Mouse (Mus musculus) kidney, embryonic 15.5 days (tissue): Measurements from ENCODE around the gene Arid1a. TPM values are rescaled to one million over a fixed set of nuclear protein-coding genes. Genes with fewer than 3 reads are reported as not detected.

Experiments
- ATAC-seq: fragments of 200-750 bp; cut with Nextera tagmentation; replicated peaks from 2 replicates; pipeline ENCODE4 v1.8.0; 2017; ENCODE audit warnings: moderate TSS enrichment; ENCODE audit not compliant: low FRiP score
- H3K27ac ChIP-seq: fragments of 300-500 bp; sonication (generic); 2 replicates; pipeline ENCODE4 v1.5.1; 2015; ENCODE audit warnings: mild to moderate bottlenecking, inconsistent platforms
- H3K27me3 ChIP-seq: fragments of 300-500 bp; sonication (generic); 2 replicates; pipeline ENCODE4 v1.6.1; 2015; ENCODE audit warnings: inconsistent platforms
- H3K36me3 ChIP-seq: fragments of 300-500 bp; sonication (generic); 2 replicates; pipeline ENCODE4 v1.6.1; 2015; ENCODE audit warnings: inconsistent platforms
- H3K4me1 ChIP-seq: fragments of 300-500 bp; sonication (generic); 2 replicates; pipeline ENCODE4 v1.6.1; 2015; ENCODE audit warnings: inconsistent platforms
- H3K4me2 ChIP-seq: fragments of 300-500 bp; sonication (generic); 2 replicates; pipeline ENCODE4 v1.6.1; 2015; ENCODE audit warnings: moderate library complexity, mild to moderate bottlenecking, inconsistent platforms
- H3K4me3 ChIP-seq: fragments of 300-500 bp; sonication (generic); replicated peaks from 2 replicates; pipeline ENCODE4 v1.5.1; 2015; ENCODE audit warnings: mild to moderate bottlenecking, inconsistent platforms
- H3K9ac ChIP-seq: fragments of 300-500 bp; sonication (generic); 2 replicates; pipeline ENCODE4 v1.6.1; 2015; ENCODE audit warnings: mild to moderate bottlenecking, inconsistent platforms
- H3K9me3 ChIP-seq: fragments of 300-500 bp; sonication (generic); replicated peaks from 2 replicates; pipeline ENCODE4 v1.6.1; 2016; ENCODE audit warnings: inconsistent platforms
- WGBS: fragments of 180-500 bp; shearing (Covaris S2); methylation state at CpG from one replicate; pipeline ENCODE4 v1.1.7; 2015; ENCODE audit warnings: mixed read lengths; 5-methylcytosine and 5-hydroxymethylcytosine counted together
- polyA plus RNA-seq: library from polyadenylated mRNA; unstranded; fragments of >200 nt; fragmentation: Nextera tagmentation; extraction: Ambion mirVana; gene quantifications from 2 replicates; pipeline ENCODE4 v1.2.1, GENCODE M21; 2015

The Arid1a gene
- polyA plus RNA-seq, 1 experiment from 2014 or later: 36.1 TPM

- Histone ChIP-seq H3K9ac (no peak overlapping the region), H3K9me3 (no peaks in the 10 kb centered on the region), H3K4me3 (no peak overlapping the region), H3K27me3 (no peaks in the 10 kb centered on the region), H3K36me3 (peaks cover 18% of the 10 kb centered on the region), H3K4me1 (peaks cover 73% of the 10 kb centered on the region), H3K27ac (peak overlapping the region; percentile 90), H3K4me2 (peak overlapping the region; percentile 52; the same call in 1 of the 2 replicates)
- no peak for ATAC-seq
- WGBS: 12% methylated on average over 9 of the region's 9 CpGs
These were observed 28.3 kb downstream of the Arid1a start for GRCm38 (mm10) chr4:133728256-133728655.

GRCm38 (mm10) chr4:133725706-133726105 is 30.9 kb downstream of the Arid1a start:
- ATAC-seq: no peak
- Histone ChIP-seq H3K9me3 (no peaks in the 10 kb centered on the region), H3K4me1 (peaks cover 49% of the 10 kb centered on the region), H3K4me3 (no peak overlapping the region), H3K27ac (no peak overlapping the region), H3K36me3 (peaks cover 37% of the 10 kb centered on the region), H3K4me2 (no peak overlapping the region), H3K9ac (no peak overlapping the region), H3K27me3 (no peaks in the 10 kb centered on the region)
- WGBS: 72% methylated on average over 2 of the region's 2 CpGs

- H3K4me3 ChIP-seq: no peak overlapping the region
- no peaks in the 10 kb centered on the region for H3K27me3 ChIP-seq
- no peak overlapping the region for H3K4me2 ChIP-seq
- H3K9ac ChIP-seq: no peak overlapping the region
- no peak overlapping the region for H3K27ac ChIP-seq
- no peaks in the 10 kb centered on the region for H3K4me1 ChIP-seq
- ATAC-seq: no peak
- no peaks in the 10 kb centered on the region for H3K9me3 ChIP-seq
- WGBS: 89% methylated on average over 3 of the region's 3 CpGs
- peaks cover 90% of the 10 kb centered on the region for H3K36me3 ChIP-seq
These were observed 36.8 kb downstream of the Arid1a start for GRCm38 (mm10) chr4:133719791-133720190.

- H3K36me3 ChIP-seq: peaks cover 84% of the 10 kb centered on the region
- no peak overlapping the region for H3K4me3 ChIP-seq
- no peaks in the 10 kb centered on the region for H3K9me3 ChIP-seq
- 72% methylated on average over 5 of the region's 5 CpGs for WGBS
- no peaks in the 10 kb centered on the region for H3K27me3 ChIP-seq
- ATAC-seq: no peak
- no peak overlapping the region for H3K4me2 ChIP-seq
- peaks cover 24% of the 10 kb centered on the region for H3K4me1 ChIP-seq
- no peak overlapping the region for H3K27ac ChIP-seq
- no peak overlapping the region for H3K9ac ChIP-seq
These were observed 43.8 kb downstream of the Arid1a start for GRCm38 (mm10) chr4:133712755-133713154.

GRCm38 (mm10) chr4:133711307-133712076 is 45.1 kb downstream of the Arid1a start:
- H3K9ac ChIP-seq: no peak overlapping the region
- H3K9me3 ChIP-seq: no peaks in the 10 kb centered on the region
- H3K27ac ChIP-seq: no peak overlapping the region
- H3K4me1 ChIP-seq: peaks cover 37% of the 10 kb centered on the region
- no peak overlapping the region for H3K4me3 ChIP-seq
- H3K4me2 ChIP-seq: no peak overlapping the region
- no peak for ATAC-seq
- H3K36me3 ChIP-seq: peaks cover 83% of the 10 kb centered on the region
- H3K27me3 ChIP-seq: no peaks in the 10 kb centered on the region
- WGBS: 76% methylated on average over 6 of the region's 6 CpGs

GRCm38 (mm10) chr4:133709395-133709794 is 47.2 kb downstream of the Arid1a start:
- Histone ChIP-seq H3K27me3 (no peaks in the 10 kb centered on the region), H3K36me3 (peaks cover 83% of the 10 kb centered on the region), H3K9me3 (no peaks in the 10 kb centered on the region), H3K9ac (no peak overlapping the region), H3K27ac (no peak overlapping the region), H3K4me1 (peaks cover 51% of the 10 kb centered on the region), H3K4me2 (no peak overlapping the region), H3K4me3 (no peak overlapping the region)
- 0 out of 2 replicates have a peak, but pooled peaks have one; percentile 56 for ATAC-seq
- WGBS: 56% methylated on average over 2 of the region's 2 CpGs

- H3K27me3 ChIP-seq: no peaks in the 10 kb centered on the region
- H3K4me1 ChIP-seq: peaks cover 51% of the 10 kb centered on the region
- no peak for ATAC-seq
- no peaks in the 10 kb centered on the region for H3K9me3 ChIP-seq
- H3K4me2 ChIP-seq: peak overlapping the region; percentile 5; the same call in 1 of the 2 replicates
- H3K9ac ChIP-seq: no peak overlapping the region
- H3K27ac ChIP-seq: peak overlapping the region; percentile 89
- H3K36me3 ChIP-seq: peaks cover 79% of the 10 kb centered on the region
- H3K4me3 ChIP-seq: no peak overlapping the region
- 44% methylated on average over 1 of the region's 1 CpGs for WGBS
These were observed 49.1 kb downstream of the Arid1a start for GRCm38 (mm10) chr4:133707464-133707863.

GRCm38 (mm10) chr4:133706956-133707355 is 49.6 kb downstream of the Arid1a start:
- Histone ChIP-seq H3K4me1 (peaks cover 49% of the 10 kb centered on the region), H3K27me3 (no peaks in the 10 kb centered on the region), H3K9me3 (no peaks in the 10 kb centered on the region), H3K27ac (peak overlapping the region; percentile 89), H3K4me3 (no peak overlapping the region), H3K9ac (no peak overlapping the region), H3K36me3 (peaks cover 82% of the 10 kb centered on the region), H3K4me2 (peak overlapping the region; percentile 27)
- ATAC-seq: no peak; the same call in 1 of the 2 replicates
- WGBS: 34% methylated on average over 8 of the region's 8 CpGs

GRCm38 (mm10) chr4:133705062-133705461 is 51.5 kb downstream of the Arid1a start:
- peak overlapping the region; percentile 89; the same call in 1 of the 2 replicates for H3K27ac ChIP-seq
- no peak for ATAC-seq
- H3K27me3 ChIP-seq: no peaks in the 10 kb centered on the region
- no peak overlapping the region for H3K4me3 ChIP-seq
- 78% methylated on average over 4 of the region's 4 CpGs for WGBS
- peaks cover 57% of the 10 kb centered on the region for H3K4me1 ChIP-seq
- H3K36me3 ChIP-seq: peaks cover 85% of the 10 kb centered on the region
- H3K9me3 ChIP-seq: no peaks in the 10 kb centered on the region
- no peak overlapping the region for H3K9ac ChIP-seq
- H3K4me2 ChIP-seq: no peak overlapping the region

- Histone ChIP-seq H3K27ac (0 out of 2 replicates have a peak overlapping the region, but pooled peaks have one; percentile 10), H3K27me3 (no peaks in the 10 kb centered on the region), H3K4me2 (no peak overlapping the region), H3K4me3 (no peak overlapping the region), H3K9me3 (no peaks in the 10 kb centered on the region), H3K9ac (no peak overlapping the region), H3K36me3 (peaks cover 93% of the 10 kb centered on the region), H3K4me1 (peaks cover 22% of the 10 kb centered on the region)
- WGBS: 69% methylated on average over 11 of the region's 11 CpGs
- ATAC-seq: no peak
These were observed 55.6 kb downstream of the Arid1a start for GRCm38 (mm10) chr4:133700905-133701368.

- Histone ChIP-seq H3K36me3 (peaks cover 97% of the 10 kb centered on the region), H3K27me3 (no peaks in the 10 kb centered on the region), H3K4me2 (no peak overlapping the region), H3K4me3 (no peak overlapping the region), H3K27ac (no peak overlapping the region), H3K9me3 (no peaks in the 10 kb centered on the region), H3K9ac (no peak overlapping the region), H3K4me1 (peaks cover 26% of the 10 kb centered on the region)
- no peak for ATAC-seq
- WGBS: 76% methylated on average over 3 of the region's 3 CpGs
These were observed 61.2 kb downstream of the Arid1a start for GRCm38 (mm10) chr4:133695363-133695762.

GRCm38 (mm10) chr4:133690252-133690651 is 66.3 kb downstream of the Arid1a start:
- no peak overlapping the region for H3K4me2 ChIP-seq
- H3K4me3 ChIP-seq: no peak overlapping the region
- ATAC-seq: peak; percentile 57; the same call in 1 of the 2 replicates
- H3K4me1 ChIP-seq: peaks cover 43% of the 10 kb centered on the region
- 15% methylated on average over 5 of the region's 5 CpGs for WGBS
- H3K9me3 ChIP-seq: no peaks in the 10 kb centered on the region
- H3K27ac ChIP-seq: peak overlapping the region; percentile 34; the same call in 1 of the 2 replicates
- no peaks in the 10 kb centered on the region for H3K27me3 ChIP-seq
- H3K36me3 ChIP-seq: peaks cover 100% of the 10 kb centered on the region
- H3K9ac ChIP-seq: no peak overlapping the region
